Mouse (Mus musculus): ENCODE results near the gene Hmgb1.
"Not testable (repeated sequence)": the region's sequence is repeated elsewhere in the genome, so short reads cannot be mapped to it uniquely, and the experiment has no call there.

- not testable (repeated sequence) for TF ChIP-seq CTCF, EP300 (IDR thresholded peaks at IDR 0.05; ENCODE audit: low read depth)
Observed at GRCm38 (mm10) chr5:149141155-149141554, 43.1 kb downstream of the Hmgb1 start.

Data from liver, postnatal 0 days (tissue).